Mouse (Mus musculus): ENCODE measurements around the gene Fyb2.

Fyb2 gene

GRCm38 (mm10) chr4:105015496-105015895 lies 102.2 kb downstream of the Fyb2 start:
- no peak for DNase-seq

- no peak for DNase-seq
Measured at GRCm38 (mm10) chr4:105016006-105016613, 102.9 kb downstream of the Fyb2 start.

GRCm38 (mm10) chr4:105027278-105027677 lies 114.0 kb downstream of the Fyb2 start:
- no peak for DNase-seq

- no peak for DNase-seq
Measured at GRCm38 (mm10) chr4:105031104-105031503, 117.8 kb downstream of the Fyb2 start.

- no peak for DNase-seq
Measured at GRCm38 (mm10) chr4:105033153-105033552, 119.9 kb downstream of the Fyb2 start.

GRCm38 (mm10) chr4:105034259-105034658 lies 121.0 kb downstream of the Fyb2 start:
- no peak for DNase-seq

- no peak for DNase-seq
Measured at GRCm38 (mm10) chr4:105050041-105050440, 136.8 kb downstream of the Fyb2 start.

- no peak for DNase-seq
Measured at GRCm38 (mm10) chr4:105051291-105051690, 138.0 kb downstream of the Fyb2 start.

Data from lung, adult 18-20 months (tissue).